Mouse (Mus musculus): ENCODE measurements around the gene Cul1. TPM values are rescaled to one million over a fixed set of nuclear protein-coding genes. Genes with fewer than 3 reads are reported as not detected.

Gene Cul1
- polyA plus RNA-seq, 1 experiment from 2014 or later = 61.1 TPM

DNA sequence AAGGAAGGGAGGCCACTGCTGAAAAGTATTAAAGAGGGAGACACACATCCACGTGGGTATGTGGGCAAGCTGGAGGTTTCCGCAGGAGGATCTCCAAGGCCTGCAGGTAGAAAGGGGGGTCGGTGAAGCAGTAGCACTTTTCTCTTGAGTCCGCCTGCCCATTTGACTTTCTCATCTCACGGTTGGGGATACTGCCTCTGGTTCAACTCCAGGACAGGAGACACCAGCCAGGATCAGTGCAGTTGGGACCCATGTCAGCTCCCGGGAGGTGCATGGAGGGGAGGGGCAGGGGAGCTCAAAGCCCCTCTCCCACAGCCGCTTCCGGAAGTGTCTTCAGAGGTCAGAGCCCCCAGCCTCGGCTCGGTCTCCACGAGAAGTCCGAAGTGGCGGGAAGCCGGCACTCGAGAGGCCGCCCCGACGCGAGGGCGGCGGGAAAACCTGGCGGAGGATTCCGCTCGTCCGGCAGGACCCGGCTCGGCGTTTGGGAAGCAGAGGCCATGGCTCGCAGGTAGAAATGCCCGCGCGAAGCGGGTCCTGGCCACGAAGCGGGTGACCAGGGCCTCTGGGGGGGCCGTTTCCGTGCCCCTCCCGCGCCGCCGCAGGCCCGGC is 428 bp downstream of the Cul1 start:
- H3K36me3 ChIP-seq (ENCODE audit: control insufficient read depth, insufficient read depth, low read length) = no peaks in the 10 kb centered on the region
- no peaks in the 10 kb centered on the region for H3K9me3 ChIP-seq (ENCODE audit: control insufficient read depth, low read length)
- H3K27ac ChIP-seq (replicated peaks) = peak overlapping the region; percentile 99
- DNase-seq (ENCODE audit: low spot score) (peak; percentile 79), ATAC-seq (ENCODE audit: low FRiP score, low TSS enrichment) (peak; percentile 61)
- TF ChIP-seq EP300 (optimal IDR thresholded peaks at IDR 0.05) (no peak), CTCF (IDR thresholded peaks at IDR 0.05; ENCODE audit: low read depth) (no peak)
- no peaks in the 10 kb centered on the region for H3K4me1 ChIP-seq (replicated peaks; ENCODE audit: control insufficient read depth, insufficient read depth)
- peak overlapping the region; percentile 99 for H3K9ac ChIP-seq (ENCODE audit: low read length)
- H3K27me3 ChIP-seq (ENCODE audit: control insufficient read depth, insufficient read depth, low read length) = no peaks in the 10 kb centered on the region
- peak overlapping the region; percentile 97 for H3K4me3 ChIP-seq (ENCODE audit: low read depth, low read length)
- peak overlapping the region; percentile 83 for H3K4me2 ChIP-seq (replicated peaks; ENCODE audit: low read depth)
- under 1% methylated on average over 39 of the region's 42 CpGs for WGBS

GRCm38 (mm10) chr6:47454131-47454574 is 955 bp downstream of the Cul1 start:
- Histone ChIP-seq H3K4me2 (replicated peaks; ENCODE audit: low read depth) (peak overlapping the region; percentile 83), H3K9ac (ENCODE audit: low read length) (peak overlapping the region; percentile 99), H3K36me3 (ENCODE audit: control insufficient read depth, insufficient read depth, low read length) (no peaks in the 10 kb centered on the region), H3K27me3 (ENCODE audit: control insufficient read depth, insufficient read depth, low read length) (no peaks in the 10 kb centered on the region), H3K4me3 (ENCODE audit: low read depth, low read length) (peak overlapping the region; percentile 97), H3K4me1 (replicated peaks; ENCODE audit: control insufficient read depth, insufficient read depth) (no peaks in the 10 kb centered on the region), H3K27ac (replicated peaks) (peak overlapping the region; percentile 99), H3K9me3 (ENCODE audit: control insufficient read depth, low read length) (no peaks in the 10 kb centered on the region)
- DNase-seq (ENCODE audit: low spot score) (peak; percentile 91), ATAC-seq (ENCODE audit: low FRiP score, low TSS enrichment) (peak; percentile 96)
- TF ChIP-seq CTCF (IDR thresholded peaks at IDR 0.05; ENCODE audit: low read depth) (no peak), EP300 (optimal IDR thresholded peaks at IDR 0.05) (no peak)
- 0% methylated on average over 23 of the region's 72 CpGs for WGBS

DNA sequence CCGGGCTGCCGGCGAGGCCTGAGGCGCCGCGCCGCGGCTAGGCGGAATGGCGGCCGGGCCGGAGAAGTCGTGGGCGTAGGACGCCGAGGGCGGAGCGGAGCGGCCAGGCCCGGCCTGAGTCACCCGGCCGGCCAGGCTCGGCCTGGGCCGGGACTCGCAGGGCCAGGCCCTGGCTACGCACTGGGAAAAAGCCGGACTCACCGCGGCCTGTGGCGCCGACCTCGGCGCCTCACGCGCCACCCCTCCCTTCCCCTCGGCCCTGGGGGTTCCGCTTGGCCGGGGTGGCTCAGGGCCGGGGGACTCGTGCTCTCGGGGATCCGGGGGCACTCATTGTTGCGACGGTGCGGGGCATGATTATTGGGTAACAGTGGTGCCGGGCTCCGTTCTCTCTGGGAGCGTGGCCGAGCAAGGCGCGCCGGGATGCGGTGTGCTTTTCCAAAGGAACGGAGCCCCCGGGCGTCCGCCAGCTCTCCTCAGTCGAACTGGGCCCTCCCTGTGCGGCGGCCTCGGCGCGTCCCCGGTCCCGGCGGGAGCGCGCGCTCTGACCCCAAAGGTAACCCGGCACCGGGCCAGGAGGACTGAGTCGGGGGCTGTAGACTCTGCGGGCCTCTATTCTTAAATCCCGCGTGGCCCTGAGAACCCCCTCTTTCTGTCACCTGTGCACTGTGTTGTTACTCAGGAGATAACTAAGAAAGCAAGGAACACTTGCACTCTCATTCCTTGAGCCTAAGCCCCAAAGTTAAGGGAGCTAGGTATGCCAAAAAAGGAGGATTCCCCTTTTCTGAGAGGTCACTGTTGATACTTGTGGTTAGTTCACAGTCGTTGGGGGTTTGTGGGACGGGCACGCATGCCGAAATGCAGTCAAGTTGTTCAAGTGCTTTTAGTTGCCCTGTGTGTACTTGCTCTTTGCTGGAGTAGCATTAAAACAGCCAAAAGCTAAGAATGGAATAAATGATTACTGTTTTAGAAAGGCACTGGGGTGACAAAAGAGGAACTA is 1.7 kb downstream of the Cul1 start:
- Histone ChIP-seq H3K27ac (replicated peaks) (peak overlapping the region; percentile 99), H3K4me3 (ENCODE audit: low read depth, low read length) (peak overlapping the region; percentile 97), H3K9ac (ENCODE audit: low read length) (peak overlapping the region; percentile 99), H3K36me3 (ENCODE audit: control insufficient read depth, insufficient read depth, low read length) (no peaks in the 10 kb centered on the region), H3K4me1 (replicated peaks; ENCODE audit: control insufficient read depth, insufficient read depth) (no peaks in the 10 kb centered on the region), H3K4me2 (replicated peaks; ENCODE audit: low read depth) (peak overlapping the region; percentile 83), H3K9me3 (ENCODE audit: control insufficient read depth, low read length) (no peaks in the 10 kb centered on the region), H3K27me3 (ENCODE audit: control insufficient read depth, insufficient read depth, low read length) (no peaks in the 10 kb centered on the region)
- peak; percentile 90 for ATAC-seq (ENCODE audit: low FRiP score, low TSS enrichment)
- under 1% methylated on average over 57 of the region's 79 CpGs for WGBS
- peak; percentile 72 for DNase-seq (ENCODE audit: low spot score)
- no peak for TF ChIP-seq EP300 (optimal IDR thresholded peaks at IDR 0.05)

- Histone ChIP-seq H3K36me3 (ENCODE audit: control insufficient read depth, insufficient read depth, low read length) (no peaks in the 10 kb centered on the region), H3K9ac (ENCODE audit: low read length) (no peak overlapping the region), H3K4me3 (ENCODE audit: low read depth, low read length) (peak overlapping the region; percentile 97; the same call in 1 of the 2 replicates), H3K27ac (replicated peaks) (no peak overlapping the region), H3K9me3 (ENCODE audit: control insufficient read depth, low read length) (no peaks in the 10 kb centered on the region), H3K4me2 (replicated peaks; ENCODE audit: low read depth) (peak overlapping the region; percentile 83), H3K4me1 (replicated peaks; ENCODE audit: control insufficient read depth, insufficient read depth) (no peaks in the 10 kb centered on the region), H3K27me3 (ENCODE audit: control insufficient read depth, insufficient read depth, low read length) (no peaks in the 10 kb centered on the region)
- WGBS = 64% methylated on average over 1 of the region's 1 CpGs
- ATAC-seq (ENCODE audit: low FRiP score, low TSS enrichment) = no peak
- no peak for DNase-seq (ENCODE audit: low spot score)
- TF ChIP-seq EP300 (optimal IDR thresholded peaks at IDR 0.05) (no peak), CTCF (IDR thresholded peaks at IDR 0.05; ENCODE audit: low read depth) (no peak)
These were observed 2.6 kb downstream of the Cul1 start for GRCm38 (mm10) chr6:47455843-47456242.

DNA sequence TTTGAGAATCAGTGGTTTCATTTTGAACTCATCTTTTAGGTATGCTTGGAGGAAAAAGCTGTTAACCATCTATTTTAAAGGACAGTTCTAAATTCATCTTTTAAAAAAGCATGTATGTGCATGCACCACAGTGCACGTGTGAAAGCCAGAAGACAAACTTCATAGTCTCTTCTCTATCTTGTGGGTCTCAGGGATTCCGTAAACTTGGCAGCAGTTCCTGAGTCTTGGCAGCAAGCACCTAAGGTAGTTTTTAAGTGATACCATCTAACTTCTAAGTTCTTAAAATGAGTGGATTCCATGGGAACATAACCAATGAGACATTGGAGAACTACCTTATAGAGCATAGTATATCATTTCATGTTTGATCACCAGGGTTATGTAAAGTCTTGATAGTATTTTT is 3.7 kb downstream of the Cul1 start:
- no peak for ATAC-seq (ENCODE audit: low FRiP score, low TSS enrichment)
- Histone ChIP-seq H3K36me3 (ENCODE audit: control insufficient read depth, insufficient read depth, low read length) (no peaks in the 10 kb centered on the region), H3K4me1 (replicated peaks; ENCODE audit: control insufficient read depth, insufficient read depth) (no peaks in the 10 kb centered on the region), H3K4me2 (replicated peaks; ENCODE audit: low read depth) (no peak overlapping the region), H3K9ac (ENCODE audit: low read length) (no peak overlapping the region), H3K4me3 (ENCODE audit: low read depth, low read length) (no peak overlapping the region), H3K27ac (replicated peaks) (no peak overlapping the region), H3K9me3 (ENCODE audit: control insufficient read depth, low read length) (no peaks in the 10 kb centered on the region), H3K27me3 (ENCODE audit: control insufficient read depth, insufficient read depth, low read length) (no peaks in the 10 kb centered on the region)
- TF ChIP-seq CTCF (IDR thresholded peaks at IDR 0.05; ENCODE audit: low read depth) = no peak
- TF ChIP-seq EP300 (optimal IDR thresholded peaks at IDR 0.05) = no peak
- DNase-seq (ENCODE audit: low spot score) = no peak
- WGBS = 37% methylated on average over 2 of the region's 2 CpGs
